Mouse (Mus musculus) cerebellum, postnatal 10 days (tissue): ENCODE data around the gene Creb3.
"Not testable (repeated sequence)": the region's sequence is repeated elsewhere in the genome, so short reads cannot be mapped to it uniquely, and the experiment has no call there.

ENCODE experiments used
- DNase-seq, 2 experiments: peaks; one replicate each; pipeline ENCODE4 v3.0.0; 2021; ENCODE audit warnings: mixed read lengths in 2 of 2

The Creb3 gene

DNA sequence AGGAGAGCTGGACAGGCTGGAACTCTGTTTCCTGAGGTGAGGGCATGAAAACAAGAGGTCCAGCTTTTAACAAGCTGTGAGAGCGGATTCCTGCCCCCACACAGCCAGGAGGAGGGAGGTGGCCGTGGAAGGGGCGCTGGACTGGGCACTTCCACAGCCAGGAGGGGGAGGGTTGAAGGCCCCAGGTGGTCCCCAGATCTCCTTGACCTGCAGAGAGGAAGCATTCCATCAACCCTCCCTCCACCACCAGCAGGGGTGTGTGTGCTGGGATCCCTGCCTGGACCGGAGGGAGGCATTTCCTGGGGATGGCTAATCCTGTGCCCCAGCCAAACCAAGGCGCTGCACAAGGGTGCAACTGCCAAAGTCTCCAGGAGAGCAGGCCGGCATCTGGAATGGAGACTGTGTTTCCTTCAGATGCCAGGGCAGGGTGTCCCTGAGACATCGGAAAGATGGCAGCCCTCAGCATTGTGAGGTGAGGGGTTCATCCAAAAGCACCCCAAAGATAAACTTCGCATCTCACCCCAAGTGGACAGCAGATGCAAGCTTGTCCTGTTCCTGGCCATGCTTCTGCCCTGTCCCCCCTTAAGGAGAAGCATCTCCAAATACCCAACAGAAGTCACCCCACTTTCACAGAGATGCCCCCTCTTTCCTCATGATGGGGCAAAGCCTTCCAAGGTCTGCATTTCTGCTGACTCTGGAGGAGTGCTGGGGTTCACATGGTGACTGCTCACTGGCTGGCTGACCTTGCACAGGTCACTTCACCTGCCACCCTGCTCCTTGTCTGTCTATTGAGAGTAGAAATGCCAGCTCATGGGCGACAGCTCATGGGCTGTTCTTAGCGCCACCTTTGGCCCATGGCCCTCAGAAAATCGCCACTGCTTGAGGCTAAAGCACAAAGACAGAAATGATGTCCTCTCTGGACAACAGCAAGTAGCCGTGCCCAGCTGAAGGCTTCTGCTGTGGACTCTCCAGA is 22.6 kb downstream of the Creb3 start, which contains the start of gene Msmp:
Gene Msmp, minus strand, starts transcription at position 51 of the 973 bp plus-strand sequence.
- no peak for DNase-seq

DNA sequence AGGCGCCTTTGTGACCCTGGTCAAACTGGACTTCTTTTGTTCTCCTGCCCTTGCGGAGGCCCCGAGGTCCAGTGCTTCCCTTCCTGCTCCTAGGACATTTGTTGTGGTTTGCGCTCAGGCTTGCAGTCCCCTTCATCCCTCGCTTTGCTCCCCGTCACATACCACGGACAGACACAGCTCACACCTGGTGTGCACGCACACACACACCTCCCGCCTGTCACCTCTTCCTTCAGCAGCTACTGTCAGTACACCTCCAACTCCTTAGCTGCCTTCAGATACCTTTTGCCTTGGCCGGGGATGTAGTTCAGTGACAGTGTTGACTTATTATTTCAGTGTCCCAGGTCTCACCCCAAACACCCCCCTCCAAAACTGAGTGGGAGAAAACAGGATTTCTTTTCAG is 23.6 kb downstream of the Creb3 start:
- DNase-seq, result no peak

DNA sequence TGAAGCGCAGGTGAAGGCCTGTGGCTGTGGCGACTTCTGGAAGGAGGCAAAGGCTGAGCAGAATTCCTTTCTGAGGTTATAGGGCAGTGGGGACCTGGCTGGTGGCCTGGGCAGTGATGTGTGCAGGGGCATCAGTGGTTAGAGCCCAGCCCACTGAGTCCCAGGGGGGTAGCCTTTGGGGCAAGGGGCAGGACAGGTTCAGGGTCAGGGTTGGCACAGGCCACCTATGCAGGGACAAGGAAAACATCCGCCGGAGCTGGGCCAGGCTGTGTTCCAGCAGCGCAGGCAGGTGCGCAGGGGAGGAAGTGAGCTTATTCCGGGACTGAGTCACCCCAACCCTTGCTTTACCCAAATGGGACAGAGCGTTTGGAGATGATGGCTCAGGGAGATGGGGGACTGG is 24.3 kb downstream of the Creb3 start:
- no peak for DNase-seq

DNA sequence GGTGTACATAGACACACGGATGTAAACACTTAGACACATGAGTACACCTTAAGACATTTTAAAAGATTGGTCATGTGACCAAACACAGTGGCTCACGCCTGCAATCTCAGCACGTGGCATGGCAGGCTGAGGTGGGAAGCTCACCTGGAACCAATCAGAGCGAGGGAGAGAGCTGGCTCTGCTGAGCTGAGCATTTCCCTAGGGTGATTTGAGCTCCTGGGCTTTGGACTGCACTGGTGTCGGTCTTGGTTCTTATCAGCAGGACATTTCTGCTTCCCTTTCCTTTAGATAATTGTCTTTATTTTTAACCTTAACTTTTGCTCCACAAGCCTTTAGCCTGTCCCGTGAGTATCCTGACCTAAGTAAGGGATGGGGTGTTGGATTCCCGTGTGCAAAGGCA is 25.5 kb downstream of the Creb3 start:
- DNase-seq, result no peak

DNA sequence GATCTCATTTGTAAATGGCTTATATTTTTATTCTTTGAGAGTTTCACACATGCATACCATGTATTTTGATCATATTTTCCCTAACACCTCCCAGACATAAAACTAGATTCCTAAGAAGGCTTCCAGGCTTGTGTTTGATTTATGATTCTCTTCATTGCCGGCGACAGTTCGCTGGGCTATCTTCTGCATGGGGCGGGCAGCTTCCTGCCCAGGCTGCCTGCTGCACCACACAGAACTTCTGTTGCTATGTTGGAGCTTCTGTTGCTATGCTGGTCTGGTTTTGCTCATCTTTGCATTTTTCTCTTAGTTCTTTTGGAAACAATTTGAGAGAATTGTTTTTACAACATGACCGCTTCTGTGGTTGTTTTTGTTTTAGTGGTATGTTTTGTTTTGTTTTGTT is 29.4 kb downstream of the Creb3 start:
- no peak for DNase-seq

DNA sequence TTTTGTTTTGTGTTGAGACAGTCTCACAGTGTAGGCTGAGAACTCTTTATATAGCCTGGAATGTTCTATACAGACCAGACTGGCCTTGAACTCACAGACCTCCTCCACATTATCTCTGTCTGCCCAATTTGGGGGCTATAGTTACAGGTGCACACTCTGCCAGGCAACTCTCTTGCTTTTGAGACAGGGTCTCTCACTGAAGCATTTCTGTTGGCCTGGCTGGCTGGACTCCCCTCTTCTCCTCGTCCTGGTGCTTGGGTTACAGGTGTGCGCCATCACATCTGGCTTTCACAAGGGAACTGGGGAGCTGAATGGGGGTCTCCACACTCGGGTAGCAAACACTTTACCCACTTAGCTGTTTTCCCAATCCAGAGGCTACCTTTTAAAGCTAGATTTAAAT is 29.8 kb downstream of the Creb3 start:
- no peak for DNase-seq

DNA sequence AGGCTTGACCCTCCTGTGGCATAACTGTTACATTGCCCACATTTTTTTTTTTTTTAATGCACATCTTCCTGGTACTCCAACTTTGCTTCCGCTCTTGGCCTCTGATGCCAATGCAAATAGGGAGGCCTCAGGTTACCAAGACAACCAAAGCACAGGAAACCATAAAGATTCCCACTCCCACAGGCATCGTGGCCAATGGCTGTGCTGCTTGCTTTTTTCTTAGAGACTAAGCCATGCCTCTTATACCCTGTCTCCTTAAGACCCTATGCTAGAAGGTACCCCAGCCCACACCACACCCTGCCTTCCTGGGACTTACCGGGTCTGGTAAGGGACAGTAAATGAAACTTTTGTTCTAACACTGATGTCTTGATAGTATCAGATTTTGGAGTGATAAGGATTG is 31.3 kb downstream of the Creb3 start:
- no peak for DNase-seq

DNA sequence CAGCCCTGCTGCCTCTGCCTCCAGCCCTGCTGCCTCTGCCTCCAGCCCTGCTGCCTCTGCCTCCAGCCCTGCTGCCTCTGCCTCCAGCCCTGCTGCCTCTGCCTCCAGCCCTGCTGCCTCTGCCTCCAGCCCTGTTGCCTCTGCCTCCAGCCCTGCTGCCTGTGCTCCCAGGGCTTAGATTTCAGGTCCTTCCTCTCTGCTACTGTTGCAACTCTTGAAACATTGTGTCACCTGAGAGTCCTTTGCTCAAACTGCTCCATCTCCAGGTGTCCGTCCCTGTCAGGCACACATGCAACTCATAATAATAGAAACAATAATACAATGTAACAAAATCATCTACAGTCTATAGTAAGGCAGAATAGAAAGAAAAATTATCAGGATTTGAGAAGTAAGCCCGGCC is 34.5 kb downstream of the Creb3 start:
- DNase-seq, result not testable (repeated sequence)

DNA sequence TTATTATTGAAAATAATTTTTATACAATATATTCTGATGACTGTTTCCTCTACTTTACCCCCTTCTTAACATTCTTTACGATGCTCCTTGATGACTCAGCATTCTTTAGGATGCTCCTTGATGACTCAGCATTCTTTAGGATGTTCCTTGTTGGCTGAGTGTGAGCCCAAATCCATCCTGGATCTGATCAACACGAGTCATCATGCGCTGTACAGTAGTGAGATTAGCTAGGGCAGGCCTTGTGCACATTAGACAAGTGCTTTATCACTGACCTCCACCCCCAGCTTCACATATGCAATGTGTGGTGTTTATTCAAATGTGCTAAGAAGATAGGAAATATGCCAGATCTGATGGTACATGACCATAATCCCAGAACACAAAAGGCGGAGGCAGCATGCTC is 36.1 kb downstream of the Creb3 start:
- no peak for DNase-seq

DNA sequence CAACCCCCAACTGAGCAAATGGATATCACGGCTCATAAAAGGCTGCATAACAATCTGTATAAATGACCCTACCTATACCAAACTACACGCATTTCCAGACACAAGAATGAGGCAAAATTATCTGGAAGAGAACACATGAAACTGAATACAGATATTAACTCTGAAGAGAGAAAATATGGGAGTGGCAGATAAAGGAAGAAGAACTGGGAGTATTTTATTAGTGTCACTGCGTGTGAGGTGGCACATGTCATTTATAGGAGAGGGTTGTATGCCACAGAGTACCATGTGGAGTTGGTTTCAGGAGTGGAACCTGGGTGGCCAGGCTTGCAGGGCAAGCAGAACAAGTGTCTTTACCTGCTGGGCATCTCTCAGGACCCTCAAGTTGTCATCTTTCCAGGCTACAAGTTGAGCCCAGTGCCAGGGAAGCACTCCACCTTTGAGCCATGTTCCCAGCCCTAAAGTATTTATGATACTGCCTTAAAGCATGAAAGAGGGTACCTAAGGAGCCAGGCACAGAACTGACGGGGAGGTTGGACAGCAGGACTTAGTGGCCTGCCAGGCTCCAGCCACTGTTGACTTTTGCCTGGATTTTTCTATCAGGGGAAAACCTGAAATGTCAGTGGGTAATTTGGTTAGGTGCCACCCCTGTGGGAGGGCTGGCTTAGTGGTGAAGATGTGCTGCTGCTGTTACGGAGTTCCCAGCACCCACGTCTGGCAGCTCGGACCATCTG is 36.7 kb downstream of the Creb3 start:
- no peak for DNase-seq

DNA sequence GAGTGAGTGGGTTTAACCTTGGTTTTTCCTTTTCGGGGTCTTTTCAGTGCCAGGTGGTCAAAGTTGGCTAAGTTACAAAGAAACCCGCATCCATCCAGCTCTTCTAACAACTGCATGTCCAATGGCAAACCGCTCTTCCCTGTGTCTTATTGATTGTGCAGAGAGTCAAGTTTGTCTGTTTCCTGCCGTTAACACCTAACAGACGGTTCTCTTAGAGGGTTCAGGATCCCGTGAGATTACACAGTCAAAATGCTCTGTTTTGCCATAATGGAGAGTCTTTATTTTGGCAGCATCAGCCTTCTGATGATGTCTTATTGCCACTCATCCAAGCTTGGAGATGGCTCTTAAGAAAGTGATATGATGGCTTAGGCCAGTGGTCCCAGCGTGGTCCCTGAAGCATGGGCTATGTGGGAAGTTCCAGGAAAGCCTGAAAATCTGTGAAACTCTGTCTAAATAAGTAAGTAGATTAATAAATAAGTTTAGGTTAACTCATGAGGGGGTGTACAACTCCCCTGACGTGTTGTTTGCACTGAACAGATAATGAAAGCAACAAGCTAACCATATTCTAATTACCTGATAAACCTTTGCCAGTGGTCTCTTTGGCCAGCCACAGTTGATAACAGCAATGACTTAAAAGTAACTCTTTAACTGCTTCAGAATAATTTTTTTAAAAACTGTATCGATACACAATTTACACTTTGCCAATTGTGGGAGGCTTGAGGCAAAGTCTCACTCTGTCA is 38.2 kb downstream of the Creb3 start:
- DNase-seq, result no peak

DNA sequence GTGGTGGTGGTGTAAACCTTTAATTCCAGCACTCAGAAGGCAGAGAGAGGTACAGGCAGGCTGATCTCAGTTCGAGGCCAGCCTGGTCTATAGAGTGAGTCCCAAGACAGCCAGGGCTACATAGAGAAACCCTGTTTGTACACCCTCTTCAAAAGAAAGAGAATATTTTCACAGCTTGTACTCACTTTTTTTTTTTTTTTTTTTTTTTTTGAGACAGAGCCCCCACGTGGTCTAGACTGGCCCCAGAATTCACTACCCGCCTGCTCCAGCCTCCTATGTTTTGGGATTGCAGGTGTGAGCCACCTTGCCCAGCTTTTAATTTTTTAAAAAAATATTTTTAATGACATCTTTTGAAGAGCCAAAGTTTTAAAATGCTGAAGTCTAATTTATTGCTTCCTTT is 42.0 kb downstream of the Creb3 start:
- DNase-seq, result no peak

DNA sequence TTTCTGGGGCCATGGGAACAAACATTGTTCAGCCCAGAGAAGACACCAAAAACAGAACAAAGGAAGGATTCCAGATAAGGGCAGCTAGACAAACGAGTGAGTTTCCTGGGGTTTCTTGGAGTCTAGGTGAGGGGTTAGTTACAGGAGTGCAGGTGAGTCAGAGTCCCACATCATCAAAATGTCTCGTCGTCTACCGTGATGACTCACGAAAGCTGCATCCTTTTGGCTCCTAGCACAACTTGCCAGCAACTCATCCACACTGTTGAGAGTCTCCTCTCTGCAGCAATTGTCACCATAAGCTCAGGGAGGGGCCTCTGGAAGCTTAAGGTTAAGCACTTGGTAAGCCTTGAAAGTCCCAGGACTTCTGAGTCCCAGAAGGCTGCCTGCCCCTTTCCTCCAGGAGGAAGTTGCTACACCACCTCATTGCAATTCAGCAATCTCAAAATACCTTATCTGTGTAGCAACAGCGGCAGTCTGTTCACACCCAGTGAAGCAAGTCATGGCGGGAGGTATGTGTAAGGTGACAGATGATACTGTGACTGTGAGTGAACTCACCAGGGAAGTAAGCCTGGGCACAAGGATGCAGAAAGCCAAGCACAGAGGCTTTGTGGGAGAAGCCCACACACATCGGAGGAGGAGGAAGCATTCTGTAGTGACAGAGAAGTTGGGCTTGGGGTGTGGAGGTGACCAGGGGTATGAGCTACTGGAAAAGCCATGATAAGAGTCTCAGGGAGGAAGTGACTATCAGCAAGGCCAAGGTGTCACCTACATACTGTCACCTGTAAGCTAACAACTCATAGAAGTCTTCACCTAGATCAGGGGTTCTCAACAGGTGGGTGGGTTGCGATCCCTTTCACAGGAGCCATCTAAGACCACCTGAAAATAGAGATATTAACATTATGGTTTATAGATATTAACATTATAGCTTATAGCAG is 42.9 kb downstream of the Creb3 start:
- DNase-seq, result no peak

DNA sequence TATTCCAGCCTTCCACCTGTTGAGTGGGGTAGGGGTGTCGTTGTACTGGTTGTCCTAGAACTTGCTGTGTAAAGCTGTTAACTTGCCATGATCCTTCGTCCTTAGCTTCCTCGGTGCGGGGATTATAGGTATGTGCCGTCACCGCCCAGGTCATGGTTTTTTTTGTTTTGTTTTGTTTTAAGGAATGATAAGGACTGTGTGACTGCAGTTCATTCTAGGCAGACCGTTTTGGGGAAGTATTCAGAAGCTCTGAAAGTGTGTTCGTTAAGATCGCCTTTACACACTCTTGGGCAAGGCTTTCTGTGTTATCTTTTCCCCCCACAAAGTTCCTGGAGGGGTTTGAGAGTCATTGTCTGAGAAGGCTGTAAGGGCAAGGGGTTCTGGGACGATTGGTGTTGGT is 50.4 kb downstream of the Creb3 start:
- DNase-seq, result no peak

DNA sequence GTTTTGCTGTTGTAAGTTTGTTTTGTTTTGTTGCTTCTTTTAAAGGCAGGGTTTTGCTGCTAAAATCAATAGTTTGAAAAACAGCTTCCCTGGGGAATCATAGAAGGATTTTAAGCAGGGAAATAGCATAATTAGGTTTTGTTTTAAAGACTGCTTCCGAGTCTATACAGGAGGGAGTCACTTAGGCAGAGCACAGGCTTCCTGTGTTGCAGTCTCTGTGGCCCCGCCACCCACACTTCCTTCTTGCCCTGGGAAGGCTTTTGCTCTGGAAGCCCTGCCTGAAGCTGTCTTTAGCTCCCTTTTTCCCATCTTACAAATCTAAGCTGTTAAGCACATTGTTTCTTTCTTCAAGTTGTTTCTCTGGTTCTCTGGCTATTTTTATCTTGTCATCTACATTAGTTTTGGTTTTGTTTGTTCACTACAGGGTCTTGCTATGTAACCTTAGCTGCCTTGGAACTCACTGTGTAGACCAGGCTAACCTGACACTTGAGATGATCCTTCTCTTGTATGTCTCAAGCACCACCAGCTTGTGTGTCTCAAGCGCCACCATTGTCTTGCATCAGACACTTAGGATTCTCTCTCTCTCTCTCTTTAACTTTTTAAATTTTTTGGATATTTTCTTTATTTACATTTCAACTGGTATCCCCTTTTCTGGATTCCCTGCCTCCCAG is 51.1 kb downstream of the Creb3 start:
- no peak for DNase-seq
